Mouse (Mus musculus) spleen, postnatal 4 days (tissue): ENCODE data around the gene Olfr411.

ENCODE experiments used
- DNase-seq, 2 experiments: peaks; one replicate each; pipeline ENCODE4 v3.0.0; 2022; ENCODE audit warnings: low spot score in 2 of 2

The Olfr411 gene

GRCm38 (mm10) chr11:74352550-74352949, at the start of gene Olfr411:
Gene Olfr411, minus strand, starts transcription at chr11:74352650.
- no peak for DNase-seq

DNA sequence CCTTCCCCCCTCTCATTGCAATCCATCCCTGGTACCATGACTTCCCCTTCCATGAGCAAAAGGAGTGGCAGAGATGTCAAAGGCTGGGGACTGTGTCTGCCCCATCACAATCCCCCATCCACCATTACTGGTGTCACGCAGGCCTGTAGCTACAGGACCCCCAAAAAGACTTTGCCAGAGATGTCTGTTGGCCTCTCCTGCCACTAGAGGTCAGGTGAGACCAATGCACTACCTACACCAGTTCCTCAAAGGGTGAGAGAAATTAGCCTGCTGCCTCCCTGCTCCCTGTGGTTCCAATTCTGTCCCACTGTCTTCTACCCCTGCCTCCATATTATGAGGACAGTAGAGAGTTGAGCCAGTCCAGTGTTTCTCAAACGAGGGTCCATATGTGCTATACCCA, 49.7 kb upstream of the Olfr411 start:
- no peak for DNase-seq

DNA sequence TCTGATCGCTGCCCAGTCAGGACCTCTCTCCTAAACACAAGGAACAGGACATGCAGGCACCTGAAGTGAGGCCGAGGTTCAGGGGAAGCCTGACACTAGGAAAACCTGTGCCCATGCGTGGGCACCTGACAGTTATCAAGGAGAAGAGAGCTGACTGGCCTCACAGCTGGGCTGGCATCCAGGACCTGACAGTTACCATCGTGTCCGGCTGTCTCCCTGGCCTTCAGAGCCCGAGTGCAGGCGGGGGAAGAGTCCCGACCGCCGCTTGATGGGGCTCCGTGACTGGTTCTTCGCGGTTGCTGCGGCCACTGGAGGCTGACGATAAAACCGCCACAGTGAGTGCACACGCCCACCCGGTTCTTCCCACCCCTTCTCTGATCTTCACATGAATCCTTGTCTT, 43.1 kb upstream of the Olfr411 start:
- no peak for DNase-seq

DNA sequence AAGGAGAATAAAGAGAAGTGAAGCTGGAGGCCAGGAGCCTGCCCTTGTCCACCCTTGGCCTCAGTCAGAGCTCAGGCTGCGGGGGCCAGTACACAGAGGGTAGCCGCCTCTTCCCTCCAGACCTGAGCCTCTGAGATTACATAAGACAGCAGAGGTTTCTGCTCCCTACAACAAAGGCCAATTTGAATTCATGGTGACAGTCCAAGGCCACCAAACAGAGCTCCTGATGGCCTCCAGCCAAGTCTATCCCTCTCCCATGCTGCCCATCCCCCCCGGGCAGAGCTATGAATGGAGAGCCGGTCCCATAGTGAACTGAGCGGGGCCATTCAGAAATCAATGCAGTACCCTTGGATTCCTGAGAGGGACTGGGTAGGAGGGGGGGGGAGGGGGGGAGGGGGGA, 41.0 kb upstream of the Olfr411 start:
- no peak for DNase-seq

GRCm38 (mm10) chr11:74392903-74393302, 40.5 kb upstream of the Olfr411 start:
- DNase-seq: no peak

DNA sequence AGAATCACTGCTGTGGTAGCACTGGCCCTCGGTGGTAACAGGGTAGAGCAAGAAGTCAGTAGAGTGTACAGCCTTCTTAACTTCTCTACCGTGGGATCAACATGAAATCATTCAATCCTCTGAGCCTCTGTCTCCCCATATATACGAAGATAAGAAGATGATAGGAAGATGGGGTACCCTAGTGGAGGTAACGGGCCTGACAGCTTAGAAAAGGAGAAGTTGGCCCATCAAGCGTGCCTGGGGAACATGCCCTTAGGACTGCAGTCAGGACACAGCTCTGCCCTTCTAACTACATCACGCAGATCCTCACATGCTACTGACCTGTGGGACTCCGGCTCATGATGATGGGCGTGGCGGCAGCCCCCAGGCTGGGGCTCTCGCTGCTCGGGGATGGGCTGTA, 39.4 kb upstream of the Olfr411 start:
- DNase-seq: no peak

- DNase-seq: no peak
Observed at GRCm38 (mm10) chr11:74387203-74387602, 34.8 kb upstream of the Olfr411 start.

- DNase-seq: no peak
Observed at GRCm38 (mm10) chr11:74385674-74386073, 33.2 kb upstream of the Olfr411 start.

GRCm38 (mm10) chr11:74379166-74379873, 26.9 kb upstream of the Olfr411 start:
- no peak for DNase-seq

- DNase-seq: peak in 1 of 2 experiments; percentile 31
Observed at GRCm38 (mm10) chr11:74376847-74377246, 24.4 kb upstream of the Olfr411 start.

DNA sequence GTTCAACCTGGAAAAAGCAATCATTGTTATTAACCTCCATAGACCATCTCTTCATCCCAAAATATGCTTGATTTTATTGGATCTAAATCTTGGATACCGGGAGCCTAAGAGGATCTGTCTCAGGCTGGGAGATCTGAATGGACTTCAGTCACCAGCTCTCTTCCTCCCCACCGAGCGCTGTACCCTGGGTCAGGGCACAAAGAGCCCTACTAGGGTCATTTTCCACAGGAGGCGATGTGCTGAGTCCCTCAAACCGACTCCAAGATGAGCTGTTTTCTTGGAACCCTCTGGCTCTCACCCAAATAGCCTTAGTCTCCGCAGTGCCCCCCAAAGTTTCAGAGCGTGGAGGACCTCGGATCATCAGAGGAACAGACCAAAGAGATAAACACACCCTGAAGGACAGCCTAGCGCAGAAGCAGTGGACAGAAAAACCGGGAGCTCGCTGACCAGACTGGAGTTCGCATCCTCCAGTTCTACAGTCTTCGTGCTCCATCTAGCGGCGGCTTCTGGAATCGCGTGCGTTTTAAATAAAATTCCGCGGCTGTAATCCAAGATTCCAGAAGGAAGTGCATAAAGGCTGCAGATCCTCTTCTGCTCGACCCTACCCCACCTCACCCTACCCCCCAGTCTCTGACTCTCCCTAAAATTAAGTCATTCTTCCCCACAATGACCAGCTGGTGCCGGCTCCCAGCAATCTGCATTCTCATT, 19.1 kb upstream of the Olfr411 start:
- peak; percentile 49 to 83 for DNase-seq

DNA sequence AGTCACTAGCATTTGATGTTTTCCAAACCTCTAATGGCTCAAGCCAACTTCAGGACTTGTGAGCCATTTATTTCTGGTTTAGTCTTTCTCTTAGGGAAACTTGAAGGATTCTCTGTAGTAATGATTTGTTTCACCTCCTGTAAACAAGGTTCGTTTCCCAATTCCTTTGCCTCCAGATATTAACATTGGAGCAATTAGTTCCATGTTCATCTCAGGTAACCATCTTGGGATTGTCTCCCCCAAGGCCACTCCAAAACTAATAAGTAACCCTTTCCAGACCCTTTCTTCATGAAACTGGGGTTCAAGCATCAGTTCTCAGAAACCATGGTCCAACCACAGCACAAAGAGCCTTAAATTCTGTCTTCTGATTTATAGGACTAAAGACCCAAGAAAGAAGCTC, 9.3 kb upstream of the Olfr411 start, which contains the start of gene Olfr412:
TSS of gene Olfr412 (plus strand) at position 301 of the 400 bp plus-strand sequence.
- DNase-seq: no peak

DNA sequence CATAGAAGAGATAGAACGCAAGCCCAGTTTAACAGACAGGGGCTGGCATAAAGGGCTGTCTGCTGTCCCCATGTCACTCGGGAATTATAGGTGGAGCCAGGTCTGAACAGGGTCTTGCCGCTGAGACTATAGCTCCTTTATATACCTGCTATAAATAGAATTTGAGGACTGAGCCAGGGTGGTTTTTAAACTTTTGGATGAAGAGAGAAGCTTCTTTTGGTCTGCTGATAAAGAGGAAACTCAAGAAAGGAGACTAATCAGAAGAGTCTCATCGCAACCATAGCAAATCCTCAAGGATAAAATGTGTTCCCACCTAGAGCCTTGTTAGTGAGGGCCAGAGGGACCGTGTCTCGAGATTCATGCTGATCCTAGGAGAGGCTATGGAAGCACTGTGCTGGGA, 14.5 kb downstream of the Olfr411 start, which contains the start of gene Olfr410:
TSS of gene Olfr410 (minus strand) at position 101 of the 400 bp plus-strand sequence.
- DNase-seq: no peak

DNA sequence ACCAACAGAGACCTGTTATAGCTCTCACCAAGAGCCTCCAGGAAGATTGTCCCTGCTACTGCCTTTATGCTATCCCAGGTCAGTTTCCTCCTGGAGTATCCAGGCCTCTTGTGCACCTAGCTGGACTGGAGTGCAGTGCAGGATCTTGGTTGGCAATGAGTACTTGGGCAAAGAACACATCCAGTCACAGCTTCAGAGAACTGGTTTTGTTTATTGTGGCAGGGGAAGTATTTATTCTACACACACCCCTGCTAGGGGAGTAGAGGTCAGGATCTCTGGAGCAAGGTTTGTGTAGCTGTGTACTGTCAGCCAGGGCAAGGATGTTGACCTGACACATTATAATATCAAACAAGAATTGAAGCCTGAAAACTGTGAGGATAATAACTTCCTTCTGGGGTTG, 23.7 kb downstream of the Olfr411 start:
- no peak for DNase-seq

DNA sequence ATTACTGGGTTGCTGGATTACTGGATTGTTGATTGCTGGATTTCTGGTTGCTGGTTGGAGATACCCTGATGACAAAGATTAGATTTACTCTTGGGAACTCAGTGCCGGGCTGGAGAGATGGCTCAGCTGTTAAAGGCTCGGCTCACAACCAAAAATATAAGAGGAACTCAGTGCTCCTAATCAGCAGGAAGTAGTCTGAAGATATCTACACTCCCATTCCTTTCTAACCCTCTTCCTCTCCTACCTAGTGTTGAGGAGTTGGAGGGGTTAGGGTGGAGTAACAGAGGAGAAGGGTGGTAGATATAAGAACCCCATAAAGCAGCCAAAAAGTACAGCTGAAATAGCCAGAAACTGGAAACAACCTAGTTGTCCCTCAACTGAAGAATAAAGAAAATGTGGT, 26.4 kb downstream of the Olfr411 start:
- no peak for DNase-seq
